Mouse (Mus musculus) stomach, postnatal 0 days (tissue): Measurements from ENCODE around the gene Zfp322a.

Source experiments
- CTCF ChIP-seq: IDR thresholded peaks from 2 replicates; pipeline ENCODE4 v1.5.1; 2016; ENCODE audit warnings: antibody characterized with exemption, low read depth, mild to moderate bottlenecking, moderate library complexity
- EP300 ChIP-seq: optimal IDR thresholded peaks from 2 replicates; pipeline ENCODE3; 2016; ENCODE audit warnings: antibody characterized with exemption

DNA sequence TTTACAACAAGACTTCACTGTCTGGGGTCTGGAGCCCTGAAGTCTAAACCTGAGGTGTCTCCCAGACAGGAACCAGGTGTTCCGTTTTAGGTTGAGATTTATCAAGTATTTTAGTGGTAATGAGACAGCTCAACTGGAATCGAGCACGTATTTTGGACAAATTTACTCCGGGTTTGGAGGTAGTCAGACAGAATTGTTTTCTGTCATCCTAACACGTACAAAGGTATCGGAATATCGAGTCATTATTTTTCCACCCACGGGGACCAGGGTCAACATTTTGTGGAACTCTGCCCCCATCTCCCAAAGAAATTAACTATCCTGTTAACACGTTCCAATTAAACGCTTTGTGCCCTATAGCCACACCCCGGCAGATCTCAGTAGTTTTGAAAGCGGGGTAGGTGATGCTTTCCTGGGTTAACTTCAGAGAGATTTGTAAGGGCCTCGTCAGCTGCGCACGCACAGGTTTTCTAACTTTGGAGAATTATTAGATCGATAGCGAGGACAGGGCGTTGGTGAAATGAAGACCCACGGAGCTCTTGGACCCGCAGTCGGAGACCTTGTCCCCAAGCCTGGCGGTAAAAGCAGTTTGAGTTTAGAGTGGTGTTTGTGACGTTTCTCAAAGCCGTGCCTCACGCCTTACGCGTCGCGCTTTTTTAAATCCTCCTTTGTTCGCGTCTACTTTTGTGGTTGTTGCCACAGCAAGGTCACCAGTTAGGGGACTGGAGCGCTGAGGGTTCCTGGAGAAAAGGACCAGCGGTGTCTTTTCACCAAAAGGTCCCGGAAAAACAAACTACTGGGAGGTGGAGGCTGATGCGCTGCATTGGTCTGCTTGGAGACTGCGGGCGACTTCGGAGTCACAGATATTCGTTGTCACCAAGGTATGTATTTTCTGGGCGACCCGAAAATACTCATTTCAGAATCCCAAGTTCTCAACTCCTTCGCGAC lies 26.6 kb upstream of the Zfp322a start:
- TF ChIP-seq EP300 = no peak
- TF ChIP-seq CTCF = no peak
